In genomic region chr14:74820180-74820813, GRCm38 (mm10) we compare ENCODE assay signal across 11 mouse cellular contexts.
DNase-seq lines count a peak whose midpoint lies in the region; ATAC-seq and TF ChIP-seq lines count a peak whose summit lies in the region.
"Had no signal": no experiment of that assay in that cellular context is flagged by ENCODE, and none has a peak within 500 bp of the region (broad histone marks: within the 10 kb centered on the region; RNA-seq: fewer than 3 reads in every experiment).

No protein-coding gene starts in this region.

- 0 out of 2 replicates have a peak, but pooled peaks cover 3% of the 10 kb centered on the region for H3K36me3 ChIP-seq in midbrain, postnatal 0 days (ENCODE audit: insufficient read depth, low read length)
- H3K36me3 ChIP-seq in midbrain, embryonic 15.5 days (replicated peaks), result no peaks in the 10 kb centered on the region
- peaks cover 13% of the 10 kb centered on the region; the same call in 1 of the 2 replicates for H3K36me3 ChIP-seq in liver, embryonic 12.5 days
- peaks cover 3% of the 10 kb centered on the region; the same call in 1 of the 2 replicates for H3K36me3 ChIP-seq in neural tube, embryonic 15.5 days
- H3K36me3 ChIP-seq: midbrain, embryonic 10.5 days had no signal

- no peaks in the 10 kb centered on the region for H3K4me1 ChIP-seq in midbrain, postnatal 0 days (ENCODE audit: insufficient read depth, low read length)
- peaks cover 4% of the 10 kb centered on the region; the same call in 1 of the 2 replicates for H3K4me1 ChIP-seq in midbrain, embryonic 15.5 days
- peaks cover 15% of the 10 kb centered on the region for H3K4me1 ChIP-seq in liver, embryonic 12.5 days
- peaks cover 5% of the 10 kb centered on the region; the same call in 1 of the 2 replicates for H3K4me1 ChIP-seq in neural tube, embryonic 15.5 days

- H3K9me3 ChIP-seq in midbrain, postnatal 0 days (ENCODE audit: low read length), result no peaks in the 10 kb centered on the region
- no peaks in the 10 kb centered on the region for H3K9me3 ChIP-seq in midbrain, embryonic 15.5 days
- no peaks in the 10 kb centered on the region for H3K9me3 ChIP-seq in liver, embryonic 12.5 days (replicated peaks)
- no peaks in the 10 kb centered on the region for H3K9me3 ChIP-seq in neural tube, embryonic 15.5 days (replicated peaks)
- H3K9me3 ChIP-seq: midbrain, embryonic 10.5 days had no signal

- H3K9ac ChIP-seq in midbrain, postnatal 0 days (replicated peaks; ENCODE audit: low read length, poor library complexity, severe bottlenecking), result no peak overlapping the region
- H3K9ac ChIP-seq in midbrain, embryonic 15.5 days, result no peak overlapping the region
- no peak overlapping the region; the same call in 1 of the 2 replicates for H3K9ac ChIP-seq in liver, embryonic 12.5 days
- H3K9ac ChIP-seq in neural tube, embryonic 15.5 days (replicated peaks), result no peak overlapping the region

- H3K27me3 ChIP-seq in midbrain, postnatal 0 days (ENCODE audit: insufficient read depth, low read length), result no peaks in the 10 kb centered on the region
- H3K27me3 ChIP-seq in midbrain, embryonic 15.5 days (replicated peaks), result no peaks in the 10 kb centered on the region
- no peaks in the 10 kb centered on the region for H3K27me3 ChIP-seq in liver, embryonic 12.5 days (replicated peaks)
- H3K27me3 ChIP-seq in neural tube, embryonic 15.5 days (replicated peaks), result no peaks in the 10 kb centered on the region

- TF ChIP-seq CTCF in midbrain, postnatal 0 days (IDR thresholded peaks at IDR 0.05), result no peak

- DNase-seq in midbrain, postnatal 0 days (ENCODE audit: low spot score), result peak; percentile 17
- DNase-seq in heart, adult 8-10 months (ENCODE audit: low spot score), result peak; percentile 35
- no peak for DNase-seq in adrenal gland, postnatal 4 days (ENCODE audit: low spot score in 2 of 2)
- DNase-seq in kidney, postnatal 4 days, result no peak
- no peak for DNase-seq in testis, postnatal 14 days (ENCODE audit: low spot score)
- DNase-seq: kidney, adult 11 months; right cerebral cortex, adult 18-20 months had no signal

- 81% methylated on average over 11 of the region's 11 CpGs for WGBS in midbrain, postnatal 0 days
- WGBS in midbrain, embryonic 15.5 days, result 82% methylated on average over 11 of the region's 11 CpGs
- WGBS in liver, embryonic 12.5 days (ENCODE audit: insufficient replicate concordance), result 49% methylated on average over 11 of the region's 11 CpGs
- WGBS in neural tube, embryonic 15.5 days, result 74% methylated on average over 11 of the region's 11 CpGs

- no peak overlapping the region for H3K4me2 ChIP-seq in midbrain, postnatal 0 days (ENCODE audit: low read depth, low read length, poor library complexity, severe bottlenecking)
- no peak overlapping the region for H3K4me2 ChIP-seq in midbrain, embryonic 15.5 days
- H3K4me2 ChIP-seq in liver, embryonic 12.5 days, result peak overlapping the region; percentile 31
- H3K4me2 ChIP-seq in neural tube, embryonic 15.5 days, result no peak overlapping the region

- H3K4me3 ChIP-seq in midbrain, postnatal 0 days (ENCODE audit: low read depth, low read length), result no peak overlapping the region
- H3K4me3 ChIP-seq in midbrain, embryonic 15.5 days, result no peak overlapping the region
- no peak overlapping the region for H3K4me3 ChIP-seq in liver, embryonic 12.5 days
- no peak overlapping the region for H3K4me3 ChIP-seq in neural tube, embryonic 15.5 days (replicated peaks)
- H3K4me3 ChIP-seq: midbrain, embryonic 10.5 days had no signal

- no peak for ATAC-seq in midbrain, postnatal 0 days (ENCODE audit: low FRiP score)
- ATAC-seq in midbrain, embryonic 15.5 days (replicated peaks), result no peak
- ATAC-seq in liver, embryonic 12.5 days, result peak; percentile 92
- ATAC-seq in neural tube, embryonic 15.5 days (ENCODE audit: low FRiP score), result no peak

- no peak overlapping the region for H3K27ac ChIP-seq in midbrain, postnatal 0 days (ENCODE audit: low read depth, low read length)
- H3K27ac ChIP-seq in midbrain, embryonic 15.5 days, result no peak overlapping the region
- peak overlapping the region; percentile 56 for H3K27ac ChIP-seq in liver, embryonic 12.5 days
- H3K27ac ChIP-seq in neural tube, embryonic 15.5 days (replicated peaks), result 0 out of 2 replicates have a peak overlapping the region, but pooled peaks have one; percentile 1
- H3K27ac ChIP-seq: midbrain, embryonic 10.5 days had no signal

Comparison
In these comparisons a context has a peak if more than half of its experiments do, and no peak if none do; other contexts are left out.
1. DNase-seq: peak in midbrain, postnatal 0 days (single experiment) and heart, adult 8-10 months (single experiment); none in adrenal gland, postnatal 4 days (0 of 2), kidney, postnatal 4 days (0 of 2) and testis, postnatal 14 days (single experiment).
2. H3K27ac ChIP-seq: peak in liver, embryonic 12.5 days (single experiment) and neural tube, embryonic 15.5 days (single experiment); none in midbrain, postnatal 0 days (single experiment) and midbrain, embryonic 15.5 days (single experiment).